Mouse (Mus musculus) naive thymus-derived CD4-positive, alpha-beta T cell, adult 2 months (primary cell): ENCODE measurements around the gene Suv39h2.
A peak's percentile ranks its signal among the peaks of the same experiment; 100 is the strongest.

Experiments used
- DNase-seq: peaks from one replicate; pipeline ENCODE4 v3.0.0-alpha.2; 2011; ENCODE audit warnings: low read depth

Gene Suv39h2

DNA sequence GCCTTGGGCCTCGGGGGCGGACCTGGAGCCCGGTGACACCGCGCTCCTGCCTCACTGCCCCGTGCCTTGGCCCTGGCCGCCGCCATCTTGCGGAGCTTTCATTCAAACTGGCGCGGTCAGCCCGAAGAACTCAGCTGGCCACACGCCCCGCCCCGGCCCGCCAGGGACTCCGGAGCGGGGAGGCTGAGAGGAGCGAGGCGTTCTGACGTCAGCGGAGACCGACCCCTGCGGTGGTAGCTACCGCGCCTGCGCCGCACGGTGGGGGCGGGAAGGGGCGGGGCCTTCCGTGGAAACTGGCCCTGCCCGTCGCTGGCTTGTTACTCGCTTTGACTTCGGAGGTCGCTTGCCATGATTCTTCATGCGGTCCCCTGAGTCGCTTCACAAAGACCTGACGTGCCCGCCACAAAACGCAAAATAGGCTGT is at the start of gene Suv39h2:
TSS of gene Suv39h2 (minus strand) at position 171 of the 423 bp plus-strand sequence.
- peak; percentile 98 for DNase-seq

DNA sequence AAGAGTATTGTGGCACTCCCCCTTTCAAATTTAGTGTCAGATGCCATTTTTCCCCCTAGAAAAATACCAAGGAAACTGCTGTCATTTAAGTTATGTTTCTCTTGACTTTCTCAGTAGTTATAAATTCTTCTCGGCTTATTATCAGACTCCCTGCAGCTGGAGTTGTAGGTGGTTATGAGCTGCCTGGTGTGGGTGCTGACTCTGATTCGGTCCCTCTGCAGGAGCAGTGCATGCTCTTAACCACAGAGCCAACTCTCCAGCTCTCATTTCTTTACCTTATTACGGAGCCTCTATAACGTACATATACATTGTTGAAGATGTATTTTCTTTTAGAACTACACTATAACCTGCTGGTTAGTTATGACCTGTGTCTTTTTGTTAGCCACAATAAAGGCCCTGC is 47.7 kb upstream of the Suv39h2 start:
- no peak for DNase-seq

DNA sequence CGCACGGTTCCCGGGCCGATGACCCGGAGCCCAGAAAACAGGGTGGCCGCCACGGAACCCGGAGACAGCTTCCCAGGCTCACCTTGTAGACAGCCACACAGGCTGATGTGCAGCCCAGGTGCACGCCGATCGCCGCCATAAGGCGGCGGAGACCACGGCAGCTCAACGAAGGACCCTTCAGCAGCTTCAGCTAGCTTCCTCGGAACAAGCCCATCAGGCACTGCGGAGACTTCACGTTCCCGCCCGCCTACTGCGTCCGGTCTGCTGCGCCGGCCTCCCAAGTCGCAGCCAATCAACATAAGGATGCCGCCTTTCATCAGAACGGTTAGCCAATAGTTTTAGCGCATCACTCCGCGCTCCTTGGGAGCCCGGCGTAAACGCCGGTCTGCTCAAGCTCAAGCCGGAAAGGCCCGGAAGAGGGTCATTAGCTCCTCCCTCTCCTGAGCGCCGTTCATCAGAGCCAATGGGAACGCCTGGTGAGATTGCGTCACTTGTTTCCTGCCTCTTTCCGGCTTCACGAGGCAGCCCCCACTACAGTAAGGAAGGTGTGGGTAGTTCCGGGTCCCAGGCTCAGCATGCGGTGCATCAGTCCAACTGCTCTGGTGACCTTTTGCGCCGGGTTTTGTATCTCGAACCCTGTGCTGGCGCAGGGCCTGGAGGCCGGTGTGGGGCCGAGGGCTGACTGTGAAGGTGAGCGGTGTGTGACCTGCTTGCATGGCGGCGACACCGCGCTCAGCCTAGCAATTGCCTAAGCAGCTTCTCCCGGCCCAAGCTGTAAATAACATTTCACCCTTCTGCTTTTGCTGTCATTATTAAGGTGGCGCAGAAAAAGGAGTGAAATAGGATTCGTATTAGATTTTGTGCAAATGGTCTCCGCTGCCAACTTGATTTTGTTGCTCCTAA is 38.0 kb upstream of the Suv39h2 start, which contains the start of the genes Gm45902, Hspa14 and Cdnf:
TSS of gene Gm45902 (minus strand) at position 239 of the 903 bp plus-strand sequence.
TSS of gene Hspa14 (minus strand) at position 263 of the 903 bp plus-strand sequence.
TSS of gene Cdnf (plus strand) at position 479 of the 903 bp plus-strand sequence.
- peak; percentile 100 for DNase-seq

DNA sequence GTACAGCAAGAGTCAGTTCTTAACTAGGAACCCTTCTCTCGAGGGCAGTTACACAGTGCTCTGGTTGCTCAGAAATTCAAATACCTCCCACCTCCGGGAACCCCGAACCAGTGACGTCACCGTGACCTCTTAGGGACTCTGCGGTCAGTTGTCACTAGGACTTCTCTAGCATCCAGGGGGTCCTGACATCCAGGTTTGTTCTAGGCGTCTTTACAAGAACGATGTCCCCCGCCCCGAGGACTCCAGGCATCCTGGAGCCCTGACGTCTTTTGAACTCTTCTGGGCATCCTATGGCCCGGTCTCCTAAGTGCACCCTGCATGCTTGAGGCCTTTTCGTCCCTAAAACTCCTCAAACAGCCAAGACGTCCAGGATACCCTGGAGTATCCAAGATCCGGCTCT is 37.2 kb upstream of the Suv39h2 start:
- DNase-seq = peak; percentile 57

DNA sequence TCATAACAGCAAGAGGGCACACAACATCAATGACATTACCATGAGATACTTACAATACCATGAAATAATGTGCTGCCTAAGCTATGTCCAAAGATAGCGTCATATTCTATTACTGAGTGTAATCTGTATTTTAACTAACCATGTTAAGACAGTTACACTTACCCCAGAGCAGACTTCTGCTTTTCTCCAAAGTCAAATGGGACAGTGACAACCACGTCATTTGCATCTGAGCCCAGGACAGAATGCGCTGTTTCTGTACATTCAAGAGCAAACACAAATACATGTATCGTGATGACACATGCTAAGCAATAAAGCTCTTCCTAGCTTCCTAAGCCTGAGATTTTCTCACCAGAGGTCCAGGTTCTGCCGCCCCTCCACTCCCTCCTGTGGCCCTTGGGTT is 26.1 kb upstream of the Suv39h2 start:
- no peak for DNase-seq

DNA sequence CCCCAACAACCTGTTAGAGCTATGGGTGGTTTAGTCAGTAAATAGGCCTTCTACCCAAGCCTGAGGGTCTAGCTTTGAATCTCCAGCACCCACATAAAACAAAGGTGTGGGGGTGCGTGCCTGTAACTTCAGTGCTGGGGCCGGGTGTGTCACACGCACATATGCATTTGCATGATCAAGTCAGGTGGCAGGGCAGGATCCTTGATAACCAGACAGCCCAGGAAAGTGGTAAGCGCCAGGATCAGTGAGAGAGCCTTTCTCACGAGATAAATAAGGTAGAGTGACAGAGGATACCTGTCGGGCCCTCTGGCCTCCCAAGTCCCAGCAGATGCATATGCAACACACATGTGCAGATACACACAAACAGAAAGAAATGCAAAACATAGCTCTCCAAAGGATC is 24.7 kb upstream of the Suv39h2 start:
- no peak for DNase-seq

DNA sequence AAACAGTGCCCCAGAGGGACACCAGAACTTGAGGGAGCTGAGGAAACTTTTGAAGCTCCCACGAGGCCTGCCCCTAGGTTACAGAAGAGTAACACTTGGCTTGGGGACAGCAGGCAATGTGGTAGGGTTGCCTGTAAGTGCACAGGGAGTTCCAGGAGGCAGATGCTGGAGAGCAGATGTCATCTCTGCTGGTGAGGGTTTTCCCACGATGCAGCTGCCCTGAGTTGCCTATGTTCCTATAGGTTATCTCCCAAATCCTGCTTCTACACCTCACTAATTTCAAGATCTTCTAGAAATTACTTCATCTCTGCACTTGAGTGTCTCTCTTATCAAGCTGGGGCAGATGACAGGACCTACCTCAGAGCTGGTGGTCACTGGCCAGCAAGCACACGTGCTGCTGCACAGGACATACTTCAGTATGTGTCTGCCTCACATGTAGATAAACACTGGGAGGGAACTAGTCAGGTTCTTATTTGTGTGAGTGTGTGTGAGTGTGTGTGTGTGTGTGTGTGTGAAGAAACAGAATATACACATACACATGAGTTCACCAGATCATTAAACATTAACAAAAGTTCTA is 19.1 kb upstream of the Suv39h2 start:
- no peak for DNase-seq

DNA sequence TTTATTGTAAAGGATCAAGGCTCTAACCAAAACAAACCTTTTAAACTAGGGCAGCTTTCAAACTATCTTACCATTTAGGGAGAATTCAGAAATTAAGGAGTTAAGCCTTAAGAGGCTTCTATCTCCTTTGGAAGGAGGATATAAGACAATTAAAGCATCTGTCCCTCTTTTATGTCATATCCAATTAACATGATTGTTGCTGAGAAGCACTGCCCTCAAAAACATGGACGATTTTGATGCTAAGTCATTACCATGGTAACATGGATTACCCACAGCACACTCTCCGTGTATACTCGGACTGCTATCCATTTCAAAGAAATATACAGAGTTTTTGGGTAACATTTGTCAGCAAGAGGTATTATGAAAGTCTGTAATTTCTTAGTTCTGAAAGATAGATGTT is 15.0 kb upstream of the Suv39h2 start:
- no peak for DNase-seq

DNA sequence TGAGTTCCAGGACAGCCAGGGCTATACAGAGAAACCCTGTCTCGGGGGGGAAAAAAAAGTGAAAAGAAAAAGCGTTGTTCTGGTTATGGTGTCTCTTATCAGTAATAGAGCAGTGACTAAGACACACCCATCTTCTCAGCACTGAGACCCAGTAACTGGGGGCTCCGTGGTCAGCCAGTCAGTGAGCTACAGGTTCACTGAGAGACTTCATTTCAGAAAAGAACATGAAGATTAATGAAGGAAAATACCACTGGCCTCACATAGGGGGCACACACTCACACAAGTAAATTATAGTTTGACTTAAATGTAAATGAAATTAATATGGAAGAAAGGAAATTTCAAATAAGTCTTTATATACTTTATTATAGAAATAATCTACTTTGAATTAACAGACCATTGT is 5.4 kb upstream of the Suv39h2 start:
- no peak for DNase-seq

DNA sequence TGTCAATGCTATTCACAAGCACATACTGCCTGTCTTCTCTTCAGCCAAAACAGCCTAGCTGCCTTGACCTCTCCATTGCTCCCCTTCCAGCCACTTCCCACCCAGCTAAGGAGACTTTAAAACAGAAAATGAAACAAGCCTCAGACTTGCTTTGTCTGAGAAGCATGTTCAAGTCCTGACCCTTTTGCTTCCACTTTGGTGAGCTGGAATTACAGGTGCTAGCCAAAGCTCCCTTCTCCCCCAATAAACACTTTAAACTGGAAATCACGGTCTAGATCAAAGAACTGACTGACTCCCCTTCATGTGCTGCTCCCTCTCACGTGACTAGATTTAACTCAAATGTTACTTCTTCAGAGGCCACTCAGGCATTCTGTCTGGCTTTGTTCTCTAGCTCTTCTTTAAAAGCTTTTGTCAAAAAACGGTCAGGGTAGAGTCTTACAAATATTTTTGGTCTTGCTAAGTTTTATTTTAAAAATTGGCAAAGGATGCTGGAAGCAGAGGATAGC is 968 bp upstream of the Suv39h2 start:
- no peak for DNase-seq

DNA sequence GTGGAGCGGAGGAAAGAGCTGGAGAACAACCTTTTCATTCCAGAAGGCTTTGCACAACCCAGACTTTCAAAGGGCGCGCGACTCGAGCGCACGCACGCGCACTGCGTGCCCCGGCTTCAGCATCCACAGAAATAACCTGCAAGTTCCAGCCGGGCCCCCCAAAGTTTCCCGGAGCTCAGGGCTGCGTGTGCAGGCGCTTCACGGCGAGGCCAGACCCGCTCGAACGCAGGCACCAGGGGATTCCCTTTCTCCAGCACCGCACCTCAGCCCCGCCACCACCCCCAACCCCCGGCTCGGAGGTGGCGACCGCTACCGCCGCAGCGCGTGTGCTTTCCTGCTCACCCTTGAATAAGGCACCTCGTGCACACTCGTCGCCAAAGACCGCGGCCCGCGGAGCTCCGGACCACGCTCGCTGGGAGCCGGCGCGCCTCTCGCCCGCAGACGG is 448 bp downstream of the Suv39h2 start:
- peak; percentile 79 for DNase-seq

DNA sequence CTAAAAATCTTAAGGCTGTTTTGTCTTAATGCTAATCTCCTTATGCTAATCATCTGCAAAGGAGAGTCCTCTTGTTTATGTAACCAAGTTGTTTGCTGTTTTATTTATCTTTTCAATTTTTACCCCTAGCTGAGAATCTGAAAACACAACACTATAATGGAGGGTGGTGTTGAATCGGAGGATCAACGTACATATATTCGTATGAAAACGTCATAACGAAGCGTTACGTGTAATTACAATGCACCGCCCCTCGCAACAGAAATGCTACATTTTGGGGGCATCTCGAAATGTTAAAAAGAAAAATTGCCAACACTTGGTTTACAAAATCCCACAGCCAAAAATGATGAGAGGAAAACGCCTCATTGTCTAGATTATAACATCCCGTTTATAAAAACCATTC is 940 bp downstream of the Suv39h2 start:
- no peak for DNase-seq

DNA sequence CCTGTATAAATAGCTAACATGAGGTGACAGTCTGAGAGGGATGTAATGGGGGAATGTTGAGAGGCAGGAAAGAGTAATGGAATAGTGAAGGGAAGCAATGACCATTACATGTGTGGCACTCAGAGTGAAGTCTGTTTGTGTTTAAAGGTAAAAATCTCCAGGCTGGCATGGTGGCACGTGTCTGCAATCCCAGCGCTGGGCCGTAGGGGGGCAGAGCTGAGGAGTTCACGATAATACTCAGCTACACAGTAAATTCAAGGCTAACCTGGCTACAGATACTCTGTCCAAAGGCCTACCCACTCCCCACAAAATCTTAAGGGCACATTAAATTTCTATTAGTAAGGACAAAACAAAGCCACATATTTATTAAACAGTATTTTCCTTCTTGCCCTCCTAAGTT is 18.2 kb downstream of the Suv39h2 start:
- no peak for DNase-seq

DNA sequence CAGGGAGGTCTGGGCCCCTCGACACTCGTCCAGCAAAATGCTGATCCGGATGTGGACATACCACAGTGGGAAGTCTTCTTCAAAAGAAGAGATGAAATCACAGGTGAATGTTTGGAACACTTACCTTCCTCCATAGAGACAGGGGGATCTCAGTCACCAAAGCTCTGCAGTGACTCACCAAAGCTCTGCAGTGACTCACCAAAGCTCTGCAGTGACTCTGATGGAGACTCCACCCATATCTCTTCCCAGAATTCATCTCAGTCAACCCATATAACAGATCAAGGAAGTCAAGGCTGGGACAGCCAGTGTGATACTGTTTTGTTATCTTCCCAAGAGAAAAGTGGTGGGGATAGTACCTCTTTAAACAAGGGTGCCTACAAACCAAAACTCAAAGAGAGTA is 21.7 kb downstream of the Suv39h2 start:
- DNase-seq = no peak

DNA sequence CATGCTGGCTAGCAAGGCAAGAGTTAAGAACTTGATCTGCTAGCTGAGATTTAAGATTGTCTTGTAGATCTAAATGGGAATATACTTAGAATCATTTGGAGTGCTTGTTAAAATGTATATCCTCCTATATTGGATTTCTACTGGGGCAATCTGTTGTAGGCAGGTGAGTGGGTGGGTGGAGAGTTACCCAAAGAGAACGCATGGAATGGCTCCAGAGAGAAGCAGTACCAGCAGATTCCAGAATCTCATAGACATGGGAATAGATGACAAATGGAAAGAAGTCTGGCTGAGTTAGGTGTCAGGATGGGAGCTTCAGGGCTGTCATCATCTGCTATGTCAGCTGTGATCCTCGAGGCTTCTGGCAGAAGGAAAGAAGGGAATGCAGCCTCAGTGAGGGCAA is 25.4 kb downstream of the Suv39h2 start:
- no peak for DNase-seq

DNA sequence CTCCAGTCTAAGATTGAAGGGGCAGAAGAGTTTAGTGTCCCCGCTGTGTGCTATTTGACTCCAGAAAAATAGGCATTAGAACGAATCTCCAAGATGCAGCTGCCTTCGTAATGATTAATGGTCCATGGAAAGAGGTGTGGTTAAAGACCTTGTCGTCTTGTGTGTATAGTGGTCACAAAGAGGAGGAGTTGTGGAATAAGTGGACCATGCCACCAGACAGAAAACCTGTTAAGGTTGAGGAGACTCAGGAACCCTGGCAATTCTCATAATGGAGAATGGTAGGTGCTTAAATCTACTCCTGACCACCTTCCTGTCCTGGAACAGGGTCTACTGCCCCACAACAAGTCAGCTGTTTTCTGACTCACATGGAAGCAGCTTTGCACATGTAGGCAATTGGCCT is 28.8 kb downstream of the Suv39h2 start:
- no peak for DNase-seq

DNA sequence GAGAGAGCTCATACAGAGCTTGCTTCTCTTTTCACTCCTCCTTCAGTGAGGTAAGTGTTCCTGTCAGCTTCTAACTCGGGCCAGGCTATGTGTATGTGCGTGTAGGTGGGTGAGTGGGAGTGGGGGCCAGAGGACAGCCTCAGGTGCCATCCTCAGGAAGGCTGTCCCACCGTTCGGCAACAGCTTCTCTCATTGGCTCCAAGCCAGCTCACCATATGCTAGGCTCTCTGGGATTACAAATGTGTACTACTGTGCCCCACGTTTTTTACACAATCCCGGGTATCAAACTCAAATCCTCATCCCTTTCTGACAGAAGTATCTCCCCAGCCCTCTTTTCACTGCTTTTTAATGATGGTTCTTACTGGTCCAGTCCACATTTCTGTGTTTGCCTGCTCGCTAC is 30.6 kb downstream of the Suv39h2 start:
- DNase-seq = no peak

DNA sequence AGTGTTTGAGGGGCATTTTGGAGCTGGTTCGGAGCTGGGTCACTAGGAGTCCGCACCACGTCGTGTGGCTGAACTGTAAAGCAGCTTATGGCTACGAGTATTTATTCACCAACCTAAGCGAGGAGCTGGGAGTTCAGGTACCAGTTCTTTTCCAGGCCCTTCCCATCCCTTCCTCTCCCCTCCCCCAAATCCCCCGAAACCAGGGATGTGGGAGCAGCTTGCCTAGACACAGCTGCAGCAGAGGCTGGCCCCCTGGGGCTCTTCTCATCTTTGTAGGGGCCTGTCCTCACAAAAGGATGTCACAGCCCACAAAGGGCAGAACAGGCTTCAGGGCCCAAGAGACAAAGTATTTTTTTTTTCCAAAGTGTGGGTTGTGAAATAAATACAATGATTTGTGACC is 36.9 kb downstream of the Suv39h2 start:
- no peak for DNase-seq

DNA sequence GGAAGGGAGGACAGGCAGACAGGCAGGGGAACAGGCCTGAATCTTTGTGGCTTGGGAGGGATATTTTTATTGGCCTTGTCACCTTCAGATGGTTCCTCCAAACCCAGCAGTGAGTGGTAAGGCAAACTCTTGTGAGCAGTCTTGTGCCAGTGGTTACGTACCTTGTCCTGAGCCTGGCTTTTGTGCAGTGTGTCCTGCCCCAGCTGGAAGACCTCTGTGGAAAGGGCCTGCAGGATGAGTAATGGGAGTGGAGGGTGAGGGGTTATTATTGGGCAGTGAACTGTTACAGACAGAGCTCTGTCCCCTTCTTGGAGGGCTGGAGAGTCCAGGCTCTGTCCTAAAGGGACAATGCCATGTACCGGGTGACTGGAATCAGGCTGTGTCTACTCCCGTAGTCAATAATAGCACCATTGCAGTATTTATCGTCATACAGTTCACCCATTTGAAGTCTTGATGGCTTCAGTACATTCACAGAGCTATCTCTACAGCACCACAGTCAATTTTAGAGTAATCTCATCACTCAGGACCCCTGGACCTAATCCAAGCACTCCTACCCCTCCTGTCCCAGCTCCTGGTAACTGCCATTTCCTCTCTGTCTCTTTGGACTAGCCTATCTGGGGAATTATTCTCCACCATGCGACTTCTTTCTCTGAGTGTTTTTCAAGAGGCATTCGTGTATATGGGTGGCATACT is 39.3 kb downstream of the Suv39h2 start:
- DNase-seq = no peak

DNA sequence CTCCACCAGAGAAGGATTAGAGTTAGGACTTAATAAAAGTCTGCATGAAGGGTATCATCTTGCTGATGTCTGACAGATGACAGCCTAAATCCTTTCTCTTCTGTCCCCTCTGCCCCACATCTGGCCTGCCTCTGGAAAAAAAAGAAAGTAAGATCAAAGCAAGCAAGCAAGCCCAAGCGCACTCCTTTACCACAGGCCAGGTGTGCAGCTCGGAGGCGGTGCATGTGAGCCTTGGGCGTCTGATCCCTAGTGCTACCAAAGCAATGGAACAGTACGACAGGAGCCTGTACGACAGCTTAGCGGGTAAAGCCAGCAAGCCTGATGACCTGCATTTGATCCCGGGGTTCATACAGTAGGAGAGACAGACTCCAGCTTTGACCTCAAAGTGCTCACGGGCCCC is 43.9 kb downstream of the Suv39h2 start:
- DNase-seq = no peak

DNA sequence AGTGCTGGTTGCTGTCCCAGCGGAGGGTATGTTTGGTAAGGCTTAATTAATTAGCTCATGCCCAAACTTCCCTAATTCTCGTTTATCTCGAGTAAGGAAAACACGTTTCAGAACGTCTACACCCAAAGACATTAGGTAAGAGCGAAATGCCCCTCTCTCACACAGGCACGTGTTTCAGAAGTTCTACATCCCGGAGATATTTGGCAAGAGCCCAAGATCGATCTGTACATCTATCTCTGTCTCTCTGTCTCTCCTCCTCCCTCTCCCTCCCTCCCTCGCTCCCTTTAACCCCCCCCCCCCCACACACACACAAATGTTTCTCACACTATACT is 50.3 kb downstream of the Suv39h2 start:
- no peak for DNase-seq

DNA sequence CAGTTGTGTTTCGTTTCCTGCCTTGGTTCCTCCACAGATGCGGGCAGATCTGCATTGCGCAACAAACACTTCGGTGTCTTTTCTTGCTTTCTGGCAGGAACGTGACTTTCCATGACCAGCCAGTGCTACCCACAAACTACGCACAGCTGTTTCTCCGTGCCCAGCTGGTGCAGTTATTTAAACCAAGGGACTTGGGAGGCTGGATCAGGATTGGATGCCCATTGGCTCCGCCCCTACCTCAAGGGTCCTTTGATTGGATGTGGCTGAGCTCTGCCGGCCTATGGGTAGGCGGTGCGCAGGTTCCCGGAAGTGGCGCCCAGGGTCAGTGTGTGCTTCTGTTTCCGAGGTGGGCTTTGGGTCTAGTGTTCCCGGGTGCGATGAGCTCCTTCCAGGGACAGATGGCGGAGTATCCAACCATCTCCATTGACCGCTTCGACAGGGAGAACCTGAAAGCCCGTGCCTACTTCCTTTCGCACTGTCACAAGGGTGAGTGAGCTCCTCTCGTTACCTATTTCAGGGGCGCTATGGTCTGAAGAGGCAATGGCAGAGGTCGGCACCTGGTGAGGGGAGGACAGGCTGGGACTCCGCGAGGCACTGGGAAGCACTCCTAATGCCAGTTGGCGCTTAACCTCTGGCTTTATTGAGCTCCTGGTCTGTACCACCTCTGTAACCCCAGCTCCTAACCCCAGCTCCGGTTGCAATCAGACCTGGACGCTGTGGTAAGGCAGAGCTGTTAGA is 50.8 kb downstream of the Suv39h2 start, which contains the start of gene Dclre1c:
TSS of gene Dclre1c (plus strand) at position 291 of the 738 bp plus-strand sequence.
- peak; percentile 94 for DNase-seq
